ENCODE assay signal across 20 mouse cellular contexts in genomic region chr19:22527944-22528343, GRCm38 (mm10).
"Had no signal": no experiment of that assay in that cellular context is flagged by ENCODE, and none has a peak within 500 bp of the region (broad histone marks: within the 10 kb centered on the region; RNA-seq: fewer than 3 reads in every experiment).

No protein-coding gene starts in this region.

- H3K4me3 ChIP-seq: limb, embryonic 10.5 days; limb, embryonic 13.5 days; liver, embryonic 12.5 days; liver, embryonic 15.5 days; midbrain, embryonic 12.5 days; midbrain, embryonic 15.5 days; myocyte; neural tube, embryonic 13.5 days had no signal

- H3K36me3 ChIP-seq: limb, embryonic 10.5 days; limb, embryonic 13.5 days; liver, embryonic 12.5 days; liver, embryonic 15.5 days; midbrain, embryonic 12.5 days; midbrain, embryonic 15.5 days; neural tube, embryonic 13.5 days had no signal

- H3K4me1 ChIP-seq: limb, embryonic 10.5 days; limb, embryonic 13.5 days; liver, embryonic 12.5 days; liver, embryonic 15.5 days; midbrain, embryonic 12.5 days; midbrain, embryonic 15.5 days; neural tube, embryonic 13.5 days had no signal

- H3K27me3 ChIP-seq: limb, embryonic 13.5 days; liver, embryonic 12.5 days; liver, embryonic 15.5 days; midbrain, embryonic 12.5 days; midbrain, embryonic 15.5 days; neural tube, embryonic 13.5 days had no signal

- DNase-seq: kidney, adult 2 months; kidney, postnatal 25 days; liver; lung, adult 18-20 months; lung, postnatal 4 days; retina, postnatal 1 day; right cerebral cortex, postnatal 25 days; spleen, adult 18-20 months; thymus, adult 18-20 months; thymus, postnatal 36 days had no signal

- H3K9me3 ChIP-seq: limb, embryonic 10.5 days; limb, embryonic 13.5 days; liver, embryonic 12.5 days; liver, embryonic 15.5 days; midbrain, embryonic 12.5 days; midbrain, embryonic 15.5 days; neural tube, embryonic 13.5 days had no signal

- H3K9ac ChIP-seq: limb, embryonic 13.5 days; liver, embryonic 12.5 days; liver, embryonic 15.5 days; midbrain, embryonic 12.5 days; midbrain, embryonic 15.5 days; neural tube, embryonic 13.5 days had no signal

- H3K4me2 ChIP-seq: limb, embryonic 13.5 days; liver, embryonic 12.5 days; liver, embryonic 15.5 days; midbrain, embryonic 12.5 days; midbrain, embryonic 15.5 days; neural tube, embryonic 13.5 days had no signal

- ATAC-seq: intestine, embryonic 16.5 days; liver, embryonic 12.5 days; midbrain, embryonic 15.5 days had no signal

- H3K27ac ChIP-seq: kidney, postnatal 0 days; limb, embryonic 10.5 days; limb, embryonic 13.5 days; liver, embryonic 12.5 days; liver, embryonic 15.5 days; midbrain, embryonic 12.5 days; midbrain, embryonic 15.5 days; neural tube, embryonic 13.5 days had no signal
